Mouse (Mus musculus): ENCODE measurements at regions not wholly inside any gene's neighbourhood (a gene's known extent, or its start where the extent isn't known, plus 50 kb on each side); places are given as distances from the start of the nearest gene placed in this dataset.

DNA sequence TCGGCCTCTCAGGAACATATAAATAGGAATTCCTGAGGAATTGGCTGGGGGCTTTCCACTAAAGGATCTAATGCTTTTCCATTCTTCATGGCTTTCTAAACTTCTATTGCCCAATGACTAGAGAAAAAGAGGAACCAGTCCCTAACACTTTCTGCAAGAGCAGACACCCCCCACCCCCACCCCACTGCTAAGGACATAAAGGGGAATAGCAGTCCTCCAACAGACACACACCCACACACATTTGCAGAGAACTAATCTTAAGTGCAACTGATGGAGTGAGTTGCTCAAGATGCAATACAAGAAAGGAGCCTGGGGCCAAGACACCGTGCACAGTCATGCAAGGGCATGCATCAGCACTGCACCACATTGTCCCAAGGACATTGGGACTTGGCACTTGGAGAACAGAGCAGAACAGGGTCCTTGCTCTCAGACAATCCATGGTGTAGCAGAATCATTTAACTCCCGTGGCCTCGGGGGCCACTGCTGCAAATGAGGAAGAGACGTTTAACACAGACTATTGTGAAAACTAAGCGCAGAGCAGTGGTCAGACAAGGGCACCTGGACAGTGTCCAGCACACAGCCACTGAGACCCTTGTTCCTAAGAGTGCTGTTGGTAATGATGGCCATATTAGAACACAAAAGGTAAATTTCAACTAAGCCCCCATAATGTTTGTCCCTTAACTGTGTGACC is 161.1 kb downstream of the Xpnpep1 start:
- peak; percentile 17; the same call in 1 of the 2 replicates for ATAC-seq (replicated peaks; ENCODE audit: insufficient number of reproducible peaks, low FRiP score, low TSS enrichment, poor library complexity, severe bottlenecking)

DNA sequence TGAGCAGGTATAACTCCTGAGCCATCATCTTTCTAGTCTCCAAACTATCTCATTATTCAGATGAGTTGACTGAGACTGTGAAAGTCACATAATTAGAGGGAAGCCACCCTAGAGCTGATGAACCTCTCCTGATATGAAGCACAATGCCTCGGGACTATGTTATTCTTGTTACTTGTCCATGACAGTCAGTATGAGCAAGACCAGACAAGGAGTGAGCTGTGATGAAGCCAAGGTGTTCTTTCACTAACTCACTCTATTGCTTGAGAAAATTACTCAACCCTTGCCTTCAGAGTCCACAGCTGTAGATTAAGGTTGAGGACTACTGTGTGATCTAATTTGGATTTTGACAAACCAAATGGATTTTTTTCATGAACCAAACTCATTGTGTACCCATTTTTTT is 173.4 kb downstream of the Xpnpep1 start:
- no peak for ATAC-seq (replicated peaks; ENCODE audit: insufficient number of reproducible peaks, low FRiP score, low TSS enrichment, poor library complexity, severe bottlenecking)

DNA sequence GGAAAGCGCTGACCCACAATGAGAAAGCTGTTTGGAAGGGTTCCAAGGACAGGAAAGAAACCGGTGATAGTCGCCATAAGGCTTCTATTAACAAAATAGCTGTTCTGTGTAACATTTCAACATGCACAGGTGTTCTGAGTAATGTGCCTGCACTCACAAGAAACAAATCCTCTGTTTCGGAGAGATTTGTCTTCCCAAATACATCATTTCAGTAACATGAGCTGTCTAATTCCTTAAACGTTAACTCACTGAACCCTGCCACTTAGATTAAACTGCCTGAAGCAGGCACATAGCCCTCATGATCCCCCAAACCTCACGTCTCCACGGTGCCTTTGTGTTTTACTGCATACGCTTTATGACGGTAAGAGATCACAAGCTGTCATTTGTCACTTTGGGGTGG is 178.4 kb downstream of the Xpnpep1 start:
- no peak for ATAC-seq (replicated peaks; ENCODE audit: insufficient number of reproducible peaks, low FRiP score, low TSS enrichment, poor library complexity, severe bottlenecking)

DNA sequence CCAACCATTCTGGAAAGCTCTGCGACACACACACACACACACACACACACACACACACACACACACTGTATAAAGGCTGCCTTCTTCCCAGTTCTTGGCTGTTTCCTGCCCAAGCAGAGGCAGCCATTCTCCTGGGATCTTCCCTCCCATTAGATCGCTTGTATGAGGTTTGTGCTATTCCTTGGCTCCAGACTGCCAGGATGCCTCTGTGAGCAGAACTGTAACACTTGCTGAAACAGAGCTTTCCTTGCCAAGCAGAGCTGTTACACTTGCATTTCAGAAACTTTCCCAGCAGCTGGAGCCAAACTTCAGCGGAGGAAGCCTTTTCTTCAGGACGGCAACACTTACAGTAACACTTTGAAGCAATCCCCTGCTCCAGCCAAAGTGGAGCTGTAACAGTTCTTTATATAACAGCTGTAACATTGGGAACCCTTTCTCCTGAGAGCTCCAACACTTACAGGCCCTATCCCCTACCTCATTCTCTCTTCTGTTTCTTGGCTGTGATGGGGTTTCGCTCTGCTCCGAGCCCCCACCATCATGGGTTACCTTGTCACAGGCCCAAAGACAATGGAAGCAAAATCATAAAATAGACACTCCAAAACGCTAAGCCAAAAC is 185.8 kb downstream of the Xpnpep1 start:
- no peak for ATAC-seq (replicated peaks; ENCODE audit: insufficient number of reproducible peaks, low FRiP score, low TSS enrichment, poor library complexity, severe bottlenecking)

DNA sequence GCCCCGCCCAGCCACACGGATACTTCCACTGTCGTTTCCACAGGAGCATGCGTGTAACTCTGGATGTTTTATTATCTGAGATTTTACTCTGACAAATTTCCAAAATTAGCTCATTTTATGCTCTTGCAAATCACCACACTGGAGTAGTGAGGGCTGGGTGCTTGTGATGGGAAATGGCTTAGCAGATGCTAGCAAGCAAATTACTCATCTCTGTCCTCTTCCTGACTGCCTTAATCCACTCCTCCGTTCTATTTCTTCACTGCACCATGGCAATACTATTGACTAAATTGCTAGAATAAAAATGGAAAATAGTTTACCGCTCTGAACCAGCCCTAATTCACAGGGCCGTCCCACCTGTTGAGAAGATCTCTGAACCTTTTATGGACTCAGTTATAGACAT is 223.8 kb downstream of the Xpnpep1 start:
- ATAC-seq (replicated peaks; ENCODE audit: insufficient number of reproducible peaks, low FRiP score, low TSS enrichment, poor library complexity, severe bottlenecking): no peak

DNA sequence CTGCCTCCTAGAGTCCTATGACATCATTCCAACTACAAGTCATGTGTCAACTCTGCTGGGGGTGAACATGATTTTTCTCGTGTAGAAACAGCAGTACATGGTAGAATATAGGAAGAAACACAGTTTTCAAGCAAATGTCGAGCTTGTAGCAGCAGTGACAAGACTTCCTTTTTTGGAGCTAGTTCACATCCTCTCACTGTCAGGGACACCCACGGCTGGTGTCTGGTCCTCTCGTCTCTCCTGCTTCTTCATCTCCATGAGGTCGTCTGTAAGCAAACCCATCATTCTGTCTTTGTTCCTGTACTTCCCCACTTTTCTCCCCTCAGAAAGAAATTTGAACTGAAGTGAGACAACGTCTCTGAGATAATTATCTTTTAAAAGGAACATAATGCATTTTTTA is 228.0 kb downstream of the Xpnpep1 start:
- no peak for ATAC-seq (replicated peaks; ENCODE audit: insufficient number of reproducible peaks, low FRiP score, low TSS enrichment, poor library complexity, severe bottlenecking)

DNA sequence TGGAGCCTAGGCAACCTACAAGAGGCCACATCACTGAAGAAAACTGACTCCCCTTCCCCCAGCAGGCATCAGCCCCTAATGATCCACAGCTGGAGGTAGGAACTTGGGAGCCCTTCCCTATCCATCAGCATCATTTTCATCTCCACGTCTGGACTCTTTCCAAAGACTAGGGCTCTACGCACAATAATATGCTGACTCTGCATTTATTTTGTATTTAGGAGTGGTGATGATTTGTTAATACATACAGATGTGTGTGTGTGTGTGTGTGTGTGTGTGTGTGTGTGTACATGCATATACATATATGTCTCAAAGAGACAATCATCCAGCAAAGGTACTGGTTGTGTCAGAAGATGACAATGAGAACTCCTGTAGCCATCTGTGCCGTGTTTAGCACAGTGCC is 251.2 kb downstream of the Xpnpep1 start:
- ATAC-seq (replicated peaks; ENCODE audit: insufficient number of reproducible peaks, low FRiP score, low TSS enrichment, poor library complexity, severe bottlenecking): no peak

DNA sequence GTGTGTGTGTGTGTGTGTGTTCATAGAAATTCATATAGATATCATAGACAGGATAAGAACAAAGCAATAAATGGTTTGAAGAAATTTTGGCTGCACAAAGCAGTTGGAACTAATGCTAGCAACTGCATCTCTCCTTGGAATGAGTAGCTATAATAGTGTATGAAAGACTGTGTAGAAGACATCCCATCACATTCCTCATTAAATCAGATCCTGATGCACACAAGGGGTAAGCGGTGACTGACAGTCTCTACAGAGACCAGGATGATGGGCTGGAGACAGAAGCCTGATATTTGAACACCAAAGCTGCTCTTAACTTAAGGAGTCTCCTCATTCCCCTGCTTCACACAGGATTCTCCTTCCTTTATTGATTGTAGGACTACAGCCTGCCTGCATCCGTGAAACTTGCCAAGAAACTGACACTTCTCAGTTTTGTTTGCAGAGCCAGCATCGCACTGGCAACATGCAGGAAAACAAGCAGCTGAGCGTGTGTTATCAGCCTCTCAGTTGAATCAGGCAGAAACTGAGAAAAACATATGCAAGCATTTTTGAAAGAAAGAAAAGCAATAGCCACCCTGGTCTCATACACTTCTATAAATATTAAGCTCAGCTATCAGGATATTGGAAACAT is 271.1 kb downstream of the Xpnpep1 start:
- no peak for ATAC-seq (replicated peaks; ENCODE audit: insufficient number of reproducible peaks, low FRiP score, low TSS enrichment, poor library complexity, severe bottlenecking)

DNA sequence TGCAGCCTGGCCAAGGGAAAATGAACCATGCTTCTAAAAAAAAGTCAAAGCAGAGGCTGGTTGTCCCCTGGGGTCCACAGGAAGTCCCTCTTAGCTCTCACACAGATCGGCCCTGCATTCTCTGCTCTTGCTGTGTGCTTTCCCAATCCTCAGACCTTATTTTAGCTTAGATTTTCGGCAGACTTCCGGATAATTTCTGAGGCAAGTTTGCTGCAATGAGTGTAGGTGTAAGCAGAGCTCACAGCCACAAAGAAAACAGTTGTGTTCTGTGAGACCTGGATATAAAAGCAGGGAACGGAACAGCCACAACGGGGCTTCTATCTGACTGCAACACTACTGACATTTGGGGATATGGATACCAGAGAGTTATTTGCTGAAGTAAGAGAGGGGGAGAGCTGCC is 271.9 kb downstream of the Xpnpep1 start:
- no peak for ATAC-seq (replicated peaks; ENCODE audit: insufficient number of reproducible peaks, low FRiP score, low TSS enrichment, poor library complexity, severe bottlenecking)

DNA sequence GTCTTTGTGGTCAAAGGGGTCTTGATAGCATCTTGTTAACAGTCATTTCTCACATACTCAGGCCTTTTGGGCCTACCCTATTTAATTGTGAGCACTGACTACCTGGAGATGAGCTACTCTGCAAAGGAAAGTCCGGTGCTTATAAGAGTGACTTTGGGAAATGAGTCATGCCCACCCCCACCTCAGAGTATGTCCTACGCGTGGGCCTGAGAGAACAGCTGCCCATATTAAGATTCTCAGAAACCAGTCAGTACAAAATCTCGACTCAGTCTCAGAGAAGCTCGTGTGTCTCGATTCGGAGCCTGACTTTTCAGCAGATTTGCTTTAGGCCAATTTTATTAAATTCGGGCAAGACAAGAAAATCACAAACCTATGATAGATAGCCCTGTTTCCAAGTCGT is 301.1 kb downstream of the Xpnpep1 start:
- no peak for ATAC-seq (replicated peaks; ENCODE audit: insufficient number of reproducible peaks, low FRiP score, low TSS enrichment, poor library complexity, severe bottlenecking)

DNA sequence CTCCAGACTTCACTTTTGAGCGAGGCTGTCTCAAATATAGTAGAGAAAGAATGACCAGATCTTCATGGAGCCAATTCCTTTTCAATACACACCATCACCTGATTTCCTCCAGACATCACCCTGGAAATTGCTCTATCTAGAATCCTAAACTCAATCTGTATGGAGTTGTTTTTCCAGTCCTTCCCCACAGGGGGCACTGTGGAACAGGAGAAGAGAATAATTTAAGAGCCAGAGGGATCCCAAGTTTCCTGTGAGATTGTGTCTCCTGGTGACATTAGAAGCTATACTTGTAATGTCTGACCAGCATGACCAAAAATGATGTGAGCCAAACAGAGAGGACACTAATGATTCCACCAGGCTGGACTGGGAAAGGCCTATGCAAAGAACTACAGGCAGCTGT is 318.2 kb downstream of the Xpnpep1 start:
- no peak for ATAC-seq (replicated peaks; ENCODE audit: insufficient number of reproducible peaks, low FRiP score, low TSS enrichment, poor library complexity, severe bottlenecking)

DNA sequence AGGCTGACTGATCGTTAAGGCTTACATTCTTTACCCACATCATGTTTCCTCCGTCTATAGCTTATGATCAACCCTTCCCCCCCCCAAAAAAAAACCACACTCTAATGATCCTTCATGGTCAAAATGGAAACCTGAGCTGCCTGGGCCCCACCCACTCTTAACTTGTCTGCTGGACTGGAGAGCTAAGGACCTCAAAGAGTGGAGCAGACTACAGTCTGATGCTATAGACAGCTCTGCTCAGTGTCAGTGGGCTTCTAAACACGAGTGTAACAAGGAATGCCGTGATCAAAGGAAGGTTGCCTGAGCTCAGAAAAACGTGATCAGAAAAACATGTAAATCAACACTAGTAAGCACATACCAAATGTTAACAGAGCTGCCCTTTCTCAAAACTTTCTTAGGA is 324.7 kb downstream of the Xpnpep1 start:
- no peak for ATAC-seq (replicated peaks; ENCODE audit: insufficient number of reproducible peaks, low FRiP score, low TSS enrichment, poor library complexity, severe bottlenecking)

DNA sequence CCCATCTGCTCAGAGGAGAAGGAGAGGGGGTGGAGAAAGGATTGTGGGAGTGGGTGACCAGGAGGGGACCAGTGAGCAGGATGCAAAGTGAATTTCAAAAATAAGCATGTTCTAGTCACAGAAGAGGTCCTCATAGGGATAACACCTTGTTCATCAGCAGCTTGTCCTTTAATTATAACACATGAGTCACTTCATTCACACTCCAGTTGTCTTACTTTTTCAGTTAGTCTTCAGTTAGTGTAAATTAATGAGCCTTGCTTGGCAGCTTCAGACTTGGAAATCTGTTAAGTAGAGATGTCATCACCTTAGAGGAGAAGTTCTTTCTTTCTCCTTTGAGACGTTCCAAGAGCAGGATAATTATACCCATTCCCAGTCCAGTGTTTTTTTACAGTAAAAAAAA is 332.3 kb downstream of the Xpnpep1 start:
- ATAC-seq (replicated peaks; ENCODE audit: insufficient number of reproducible peaks, low FRiP score, low TSS enrichment, poor library complexity, severe bottlenecking): no peak

DNA sequence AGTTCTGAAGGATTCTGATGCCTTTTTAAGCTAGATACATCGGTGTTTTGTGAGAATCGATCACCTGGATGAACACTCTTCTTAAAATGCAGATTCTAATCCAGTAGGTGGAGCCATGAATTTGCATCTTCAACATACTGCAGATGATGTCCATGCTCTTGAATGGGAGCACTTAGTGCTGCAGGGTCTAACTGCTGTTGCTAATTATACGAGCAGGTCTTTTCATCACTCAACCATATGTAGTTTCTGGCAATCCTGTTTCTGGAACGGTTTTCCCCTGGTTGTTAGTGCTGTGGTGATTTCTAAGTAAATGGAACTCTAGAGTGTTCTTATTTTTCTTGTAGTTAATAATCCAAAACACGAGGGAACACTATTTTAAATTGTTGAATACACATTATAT is 379.0 kb downstream of the Xpnpep1 start:
- ATAC-seq (replicated peaks; ENCODE audit: insufficient number of reproducible peaks, low FRiP score, low TSS enrichment, poor library complexity, severe bottlenecking): no peak

DNA sequence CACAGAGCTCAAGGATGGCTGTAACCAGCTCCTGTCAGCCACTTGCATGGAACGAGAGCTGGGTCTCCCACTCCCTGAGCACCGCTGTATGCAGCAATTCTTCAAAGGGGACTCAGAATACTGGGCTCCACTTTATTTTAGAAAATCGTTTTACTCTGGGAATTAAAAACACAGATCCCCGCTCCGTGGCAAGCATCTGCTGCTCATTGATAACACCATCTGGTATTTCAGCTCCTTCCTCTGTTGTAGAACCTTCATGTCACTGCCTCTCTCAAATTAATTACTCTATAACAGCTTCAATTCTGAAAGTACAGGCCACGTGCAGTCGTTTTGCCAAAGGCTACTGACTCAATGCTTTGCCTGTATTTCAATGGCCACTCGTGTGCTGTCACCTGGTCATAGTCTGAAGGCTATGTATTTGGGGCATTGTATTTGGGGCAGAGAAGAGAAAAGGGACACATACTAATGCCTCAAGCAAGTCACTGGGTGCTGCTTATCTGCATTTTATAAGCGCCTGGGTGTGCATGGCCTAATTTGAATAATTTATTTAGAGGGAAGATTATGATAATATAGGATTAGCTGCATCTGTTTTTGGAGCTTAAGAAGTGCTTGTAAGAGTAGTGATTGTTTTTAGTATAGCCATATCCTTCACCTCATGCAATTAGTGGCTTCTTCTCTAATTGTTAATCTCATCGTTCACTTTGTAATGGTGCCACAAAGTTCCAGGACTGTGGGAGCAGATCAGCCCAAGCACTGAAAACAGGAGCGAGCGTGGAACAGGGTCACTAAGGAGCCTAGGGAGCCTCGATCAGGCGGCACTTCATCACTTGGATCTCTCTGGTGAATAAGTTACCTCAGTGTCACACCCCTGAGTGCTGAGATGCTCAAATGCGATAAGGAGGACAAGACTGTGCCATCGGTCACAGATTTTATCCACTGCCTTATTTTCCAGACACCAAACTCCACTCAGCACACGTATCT is 383.3 kb downstream of the Ins1 start:
- ATAC-seq (replicated peaks; ENCODE audit: insufficient number of reproducible peaks, low FRiP score, low TSS enrichment, poor library complexity, severe bottlenecking): no peak

DNA sequence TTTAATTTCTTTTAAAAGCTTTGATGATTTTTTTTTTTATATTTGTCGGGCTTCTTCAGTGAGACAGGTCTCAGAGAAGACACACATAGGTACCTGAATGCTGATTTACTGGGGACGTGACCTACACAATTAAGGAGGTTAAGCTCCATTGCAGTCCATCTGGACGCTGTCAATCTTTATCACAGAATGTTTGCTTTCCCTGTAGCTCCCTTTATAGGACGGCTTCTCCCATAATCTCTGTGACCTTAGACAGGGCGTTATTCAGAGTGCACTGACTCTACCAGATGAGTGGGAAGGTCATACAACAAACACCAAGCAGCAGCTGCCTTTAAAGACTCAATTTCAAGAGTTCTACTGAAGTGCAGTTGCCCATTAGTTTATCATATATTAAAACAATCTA is 376.1 kb downstream of the Ins1 start:
- no peak for ATAC-seq (replicated peaks; ENCODE audit: insufficient number of reproducible peaks, low FRiP score, low TSS enrichment, poor library complexity, severe bottlenecking)

DNA sequence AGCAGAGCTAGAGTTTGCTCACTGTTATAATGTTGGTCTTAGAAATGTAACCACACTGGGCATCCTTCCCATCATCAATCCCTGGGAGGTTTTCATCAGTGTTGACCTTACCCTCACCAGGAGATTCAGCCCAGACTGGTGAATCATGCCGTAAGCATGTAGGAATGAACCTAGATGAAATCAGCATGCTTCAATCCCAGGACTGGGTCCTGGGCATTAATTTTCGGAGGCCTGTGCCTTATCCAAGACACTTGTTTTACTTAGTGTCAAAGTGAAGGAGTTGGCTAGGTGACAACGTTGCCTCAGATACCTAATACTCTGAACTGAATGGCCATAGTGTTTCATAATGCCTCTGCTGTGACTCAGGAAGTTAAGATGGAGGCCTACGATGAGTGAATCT is 368.4 kb downstream of the Ins1 start:
- no peak for ATAC-seq (replicated peaks; ENCODE audit: insufficient number of reproducible peaks, low FRiP score, low TSS enrichment, poor library complexity, severe bottlenecking)

DNA sequence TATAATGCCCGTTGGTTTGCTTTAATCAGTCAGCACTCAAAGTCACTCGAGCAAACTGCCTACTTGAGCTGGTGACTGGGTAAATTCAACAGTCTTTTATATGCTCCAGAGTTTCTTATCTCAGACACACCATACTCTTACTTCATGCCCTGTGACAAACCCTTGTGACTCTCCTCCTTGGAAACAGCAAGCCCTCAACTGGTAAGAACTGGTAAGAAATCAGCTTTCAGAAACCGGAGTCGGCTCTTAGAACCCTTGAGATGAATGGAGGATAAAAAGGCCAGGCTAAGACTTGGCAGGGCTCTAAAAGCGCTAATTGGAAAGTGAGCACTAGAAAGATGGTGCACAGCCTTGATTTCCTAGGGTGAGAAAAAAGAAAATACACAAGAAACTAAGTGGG is 360.2 kb downstream of the Ins1 start:
- ATAC-seq (replicated peaks; ENCODE audit: insufficient number of reproducible peaks, low FRiP score, low TSS enrichment, poor library complexity, severe bottlenecking): no peak

DNA sequence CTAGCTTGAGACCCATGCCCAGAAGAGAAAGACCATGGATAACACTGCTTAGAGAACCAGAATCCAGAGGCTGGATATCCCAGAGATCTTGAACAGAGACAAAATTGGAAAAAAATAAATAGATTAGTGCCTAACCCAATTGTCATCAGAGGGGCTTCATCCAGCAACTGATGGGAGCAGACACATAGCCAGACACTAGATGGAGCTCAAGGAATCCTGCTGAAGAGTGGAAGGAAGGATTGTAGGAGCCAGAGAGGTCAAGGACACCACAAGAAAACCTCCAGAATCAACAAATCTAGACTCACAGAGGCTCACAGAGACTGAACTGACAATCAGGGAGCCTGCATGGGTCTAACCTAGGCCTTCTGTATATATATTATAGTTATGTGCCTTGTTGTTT is 359.4 kb downstream of the Ins1 start:
- no peak for ATAC-seq (replicated peaks; ENCODE audit: insufficient number of reproducible peaks, low FRiP score, low TSS enrichment, poor library complexity, severe bottlenecking)

Measured in monocyte, adult 5-6 weeks (primary cell).